Mouse (Mus musculus): ENCODE results near the gene Chst7.

The Chst7 gene

DNA sequence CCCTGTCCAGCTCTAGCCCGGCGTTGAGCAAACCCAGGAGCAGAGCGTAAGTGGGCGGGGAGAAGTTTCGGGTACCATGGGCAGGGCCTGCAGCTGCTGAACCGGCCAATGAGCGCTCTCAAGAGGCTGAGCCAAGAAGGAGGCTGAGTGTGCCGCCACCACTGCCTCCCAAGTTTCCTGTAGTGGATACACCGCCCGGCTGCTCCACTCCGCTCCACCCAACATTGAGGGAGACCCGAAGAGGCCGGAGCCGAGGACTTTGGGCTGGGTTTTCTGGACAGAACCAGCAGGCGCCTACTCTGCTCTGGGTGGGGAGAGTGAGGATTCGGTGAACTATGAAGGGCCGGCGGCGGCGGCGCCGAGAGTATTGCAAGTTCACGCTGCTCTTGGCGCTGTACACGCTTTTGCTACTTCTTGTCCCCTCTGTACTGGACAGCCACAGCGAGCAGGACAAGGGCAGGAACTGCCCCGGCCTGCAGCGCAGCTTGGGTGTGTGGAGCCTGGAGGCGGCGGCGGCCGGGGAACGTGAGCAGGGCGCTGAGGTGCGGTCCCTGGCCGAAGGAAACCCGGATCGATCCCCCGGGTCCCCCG, at the start of gene Chst7:
Gene Chst7, plus strand, starts transcription at position 180 of the 591 bp plus-strand sequence.
- ATAC-seq (ENCODE audit: insufficient number of reproducible peaks, low FRiP score, low TSS enrichment): peak; percentile 68; the same call in 1 of the 2 replicates

DNA sequence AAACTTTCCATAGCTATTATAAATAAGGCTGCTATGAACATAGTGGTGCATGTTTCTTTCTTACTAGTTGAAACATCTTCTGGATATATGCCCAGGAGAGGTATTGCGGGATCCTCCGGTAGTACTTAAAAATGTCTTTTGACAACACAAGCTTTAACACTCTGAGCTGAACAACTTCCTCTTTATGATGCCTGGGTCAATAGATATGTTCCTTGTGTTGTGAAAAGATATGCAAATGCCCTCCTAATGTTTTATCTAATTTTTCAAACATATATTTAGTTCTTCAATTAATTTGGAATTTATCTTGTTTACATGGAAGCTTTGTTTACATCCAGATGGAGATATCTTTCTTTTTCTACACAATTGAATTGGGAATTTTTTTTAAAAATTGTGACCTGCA, 47.1 kb upstream of the Chst7 start:
- no peak for ATAC-seq (ENCODE audit: insufficient number of reproducible peaks, low FRiP score, low TSS enrichment)

GRCm38 (mm10) chrX:20020942-20021341, 38.4 kb upstream of the Chst7 start:
- ATAC-seq (ENCODE audit: insufficient number of reproducible peaks, low FRiP score, low TSS enrichment): no peak

DNA sequence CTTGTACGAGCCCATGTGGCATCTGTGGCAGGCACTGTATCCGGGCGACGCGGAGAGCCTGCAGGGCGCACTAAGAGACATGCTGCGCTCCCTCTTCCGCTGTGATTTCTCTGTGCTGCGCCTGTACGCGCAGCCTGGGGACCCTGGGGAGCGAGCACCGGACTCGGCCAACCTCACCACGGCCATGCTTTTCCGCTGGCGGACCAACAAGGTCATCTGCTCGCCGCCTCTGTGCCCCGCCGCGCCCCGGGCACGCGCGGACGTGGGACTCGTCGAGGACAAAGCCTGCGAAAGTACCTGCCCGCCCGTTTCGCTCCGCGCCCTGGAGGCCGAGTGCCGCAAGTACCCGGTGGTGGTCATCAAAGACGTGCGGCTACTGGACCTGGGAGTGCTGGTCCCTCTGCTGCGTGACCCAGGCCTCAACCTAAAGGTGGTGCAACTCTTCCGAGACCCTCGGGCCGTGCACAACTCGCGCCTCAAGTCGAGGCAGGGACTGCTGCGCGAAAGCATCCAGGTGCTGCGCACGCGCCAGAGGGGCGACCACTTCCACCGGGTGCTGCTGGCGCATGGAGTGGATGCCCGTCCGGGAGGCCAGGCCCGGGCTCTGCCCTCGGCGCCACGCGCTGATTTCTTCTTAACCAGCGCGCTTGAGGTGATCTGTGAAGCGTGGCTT, 872 bp downstream of the Chst7 start:
- no peak for ATAC-seq (ENCODE audit: insufficient number of reproducible peaks, low FRiP score, low TSS enrichment)

DNA sequence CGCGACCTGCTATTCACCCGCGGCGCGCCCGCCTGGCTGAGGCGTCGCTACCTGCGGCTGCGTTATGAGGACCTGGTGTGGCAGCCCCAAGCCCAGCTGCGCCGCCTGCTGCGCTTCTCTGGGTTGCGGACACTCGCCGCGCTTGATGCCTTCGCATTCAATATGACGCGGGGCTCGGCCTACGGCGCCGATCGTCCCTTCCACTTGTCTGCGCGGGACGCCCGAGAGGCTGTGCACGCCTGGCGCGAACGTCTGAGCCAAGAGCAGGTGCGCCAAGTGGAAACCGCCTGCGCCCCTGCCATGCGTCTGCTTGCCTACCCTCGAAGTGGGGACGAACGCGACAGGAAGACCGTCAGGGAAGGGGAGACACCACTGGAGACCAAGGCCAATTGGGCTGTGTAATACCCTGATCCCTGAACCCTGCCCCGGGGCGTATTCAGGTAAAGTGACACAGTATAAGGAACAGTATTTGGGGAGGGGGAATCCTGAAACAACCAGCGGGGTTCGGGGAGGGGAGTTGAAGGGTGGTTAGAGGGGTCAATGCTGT, 1.5 kb downstream of the Chst7 start:
- ATAC-seq (ENCODE audit: insufficient number of reproducible peaks, low FRiP score, low TSS enrichment): no peak

GRCm38 (mm10) chrX:20061764-20062480, 2.6 kb downstream of the Chst7 start:
- peak; percentile 72; the same call in 1 of the 2 replicates for ATAC-seq (ENCODE audit: insufficient number of reproducible peaks, low FRiP score, low TSS enrichment)

DNA sequence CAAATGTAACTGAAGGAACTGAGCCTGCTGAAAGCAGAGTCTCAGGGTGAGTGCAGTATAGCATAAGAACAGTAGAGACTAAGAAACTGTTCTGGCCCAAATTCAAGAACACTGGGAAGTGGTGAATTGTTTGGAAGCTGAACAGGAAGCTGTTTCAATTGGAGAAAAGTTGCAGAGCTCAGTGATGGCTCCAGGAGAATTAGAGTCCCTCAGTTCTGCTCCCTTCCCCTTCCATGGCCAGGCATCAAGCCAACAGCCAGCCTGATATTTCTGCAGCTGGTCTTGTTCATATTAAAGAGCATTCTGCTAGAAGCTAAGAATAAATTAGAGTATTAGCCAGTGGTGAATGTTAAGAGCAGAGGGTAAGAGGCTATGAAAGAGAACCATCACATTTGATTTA, 7.3 kb downstream of the Chst7 start:
- no peak for ATAC-seq (ENCODE audit: insufficient number of reproducible peaks, low FRiP score, low TSS enrichment)

DNA sequence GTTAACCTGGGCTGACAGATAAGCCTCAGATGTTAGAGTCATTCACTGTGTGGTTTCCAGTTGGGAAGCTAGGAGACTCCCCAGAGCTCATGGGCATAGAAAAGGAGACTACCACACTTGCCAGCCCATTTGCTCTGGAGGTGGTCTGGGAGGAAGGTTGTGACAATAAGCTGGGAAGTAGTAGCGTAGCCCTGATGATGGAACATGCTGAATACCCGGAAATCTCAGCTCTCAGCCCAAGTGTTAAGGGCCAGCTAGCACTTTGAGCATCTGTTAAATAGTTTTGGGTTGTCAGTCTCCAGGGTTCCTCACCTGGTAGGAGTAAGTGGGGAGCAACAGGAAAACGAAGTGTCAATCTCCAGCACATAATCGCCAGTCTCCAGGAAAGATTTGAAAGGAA, 10.8 kb downstream of the Chst7 start:
- no peak for ATAC-seq (ENCODE audit: insufficient number of reproducible peaks, low FRiP score, low TSS enrichment)

GRCm38 (mm10) chrX:20117717-20118116, 58.4 kb downstream of the Chst7 start:
- ATAC-seq (ENCODE audit: insufficient number of reproducible peaks, low FRiP score, low TSS enrichment): no peak

DNA sequence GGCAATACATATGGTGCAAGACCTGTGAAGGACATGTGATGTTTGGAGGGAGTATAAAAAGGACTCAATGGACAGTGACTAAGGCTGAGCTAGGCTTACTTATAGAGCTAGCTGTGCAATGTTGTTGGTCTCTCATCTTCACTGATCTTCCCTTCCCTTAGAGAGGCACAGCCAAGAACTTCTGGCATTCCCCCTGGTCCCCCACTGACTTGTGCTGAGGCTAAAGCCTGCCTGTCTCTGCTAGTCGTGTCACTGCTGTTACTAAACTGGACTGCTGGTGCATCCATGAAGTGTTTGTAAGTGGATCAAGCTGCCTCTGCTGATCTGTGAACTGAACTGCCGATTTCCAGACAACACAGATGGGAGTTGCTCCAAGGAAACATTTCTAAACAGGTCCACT, 66.1 kb downstream of the Chst7 start:
- ATAC-seq (ENCODE audit: insufficient number of reproducible peaks, low FRiP score, low TSS enrichment): no peak

DNA sequence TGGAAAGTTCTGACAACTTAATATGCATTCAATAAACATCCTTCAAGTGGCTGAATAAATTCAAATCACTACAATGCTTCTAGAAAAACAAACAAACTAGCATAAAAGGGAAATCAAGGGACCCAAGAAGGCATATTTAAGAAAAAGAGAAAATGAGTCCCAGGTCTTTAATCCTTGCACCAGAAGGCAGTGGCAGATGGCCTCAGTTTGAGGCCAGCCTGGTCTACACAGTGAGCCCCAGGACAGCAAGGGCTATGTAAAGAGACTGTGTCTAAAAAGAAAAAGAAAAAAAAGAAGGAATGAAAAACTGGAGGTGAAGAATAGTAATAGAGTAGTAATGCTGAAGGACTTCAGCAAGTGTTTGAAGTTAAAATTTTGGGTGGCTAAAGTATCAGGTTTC, 69.6 kb downstream of the Chst7 start:
- no peak for ATAC-seq (ENCODE audit: insufficient number of reproducible peaks, low FRiP score, low TSS enrichment)

GRCm38 (mm10) chrX:20129466-20129865, 70.1 kb downstream of the Chst7 start:
- 0 out of 2 replicates have a peak, but pooled peaks have one; percentile 20 for ATAC-seq (ENCODE audit: insufficient number of reproducible peaks, low FRiP score, low TSS enrichment)

Measured in cerebellum, adult (tissue).